Mouse (Mus musculus): ENCODE measurements at regions not wholly inside any gene's neighbourhood (a gene's known extent, or its start where the extent isn't known, plus 50 kb on each side); places are given as distances from the start of the nearest gene placed in this dataset.

GRCm38 (mm10) chr13:73099407-73099806 lies 160.9 kb upstream of the Irx4 start:
- intact Hi-C loops (cut with DNase I): no loop called here
- no peak for DNase-seq (ENCODE audit: extremely low spot score in 1 of 2, low spot score in 2 of 2)

- intact Hi-C loops (cut with DNase I): no loop called here
- DNase-seq (ENCODE audit: extremely low spot score in 1 of 2, low spot score in 2 of 2): no peak
These were observed 152.9 kb upstream of the Irx4 start for GRCm38 (mm10) chr13:73107250-73107993.

GRCm38 (mm10) chr13:73116822-73117632 lies 143.3 kb upstream of the Irx4 start:
- intact Hi-C loops (cut with DNase I): no loop called here
- DNase-seq (ENCODE audit: extremely low spot score in 1 of 2, low spot score in 2 of 2): no peak

GRCm38 (mm10) chr13:73117633-73118076 lies 142.6 kb upstream of the Irx4 start:
- DNase-seq (ENCODE audit: extremely low spot score in 1 of 2, low spot score in 2 of 2): no peak
- intact Hi-C loops (cut with DNase I): no loop called here

GRCm38 (mm10) chr13:73122945-73123344 lies 137.3 kb upstream of the Irx4 start:
- intact Hi-C loops (cut with DNase I): no loop called here
- DNase-seq (ENCODE audit: extremely low spot score in 1 of 2, low spot score in 2 of 2): no peak

- intact Hi-C loops (cut with DNase I): no loop called here
- DNase-seq (ENCODE audit: extremely low spot score in 1 of 2, low spot score in 2 of 2): no peak
These were observed 129.0 kb upstream of the Irx4 start for GRCm38 (mm10) chr13:73131270-73131669.

- DNase-seq (ENCODE audit: extremely low spot score in 1 of 2, low spot score in 2 of 2): no peak
- intact Hi-C loops (cut with DNase I): no loop called here
These were observed 127.5 kb upstream of the Irx4 start for GRCm38 (mm10) chr13:73132746-73133145.

GRCm38 (mm10) chr13:73134929-73135328 lies 125.3 kb upstream of the Irx4 start:
- intact Hi-C loops (cut with DNase I): no loop called here
- no peak for DNase-seq (ENCODE audit: extremely low spot score in 1 of 2, low spot score in 2 of 2)

GRCm38 (mm10) chr13:73141302-73141701 lies 119.0 kb upstream of the Irx4 start:
- no peak for DNase-seq (ENCODE audit: extremely low spot score in 1 of 2, low spot score in 2 of 2)

GRCm38 (mm10) chr13:73158016-73158415 lies 102.3 kb upstream of the Irx4 start:
- intact Hi-C loops (cut with DNase I): no loop called here
- no peak for DNase-seq (ENCODE audit: extremely low spot score in 1 of 2, low spot score in 2 of 2)

More at GRCm38 (mm10) chr13:73141302-73141701, 119.0 kb upstream of the Irx4 start:
- intact Hi-C loops (cut with DNase I): no loop called here

- intact Hi-C loops (cut with DNase I): no loop called here
- no peak for DNase-seq (ENCODE audit: extremely low spot score in 1 of 2, low spot score in 2 of 2)
These were observed 100.8 kb upstream of the Irx4 start for GRCm38 (mm10) chr13:73159454-73159853.

- DNase-seq (ENCODE audit: extremely low spot score in 1 of 2, low spot score in 2 of 2): no peak
- intact Hi-C loops (cut with DNase I): loop anchor here (10.0 kb wide), 1 partner anchor 235 kb away; no protein-coding TSS in a partner anchor
These were observed 100.4 kb upstream of the Irx4 start for GRCm38 (mm10) chr13:73159865-73160264.

- intact Hi-C loops (cut with DNase I): loop anchor here (10.0 kb wide), 1 partner anchor 235 kb away; no protein-coding TSS in a partner anchor
- peak; percentile 51 to 84 for DNase-seq (ENCODE audit: extremely low spot score in 1 of 2, low spot score in 2 of 2)
These were observed 100.0 kb upstream of the Irx4 start for GRCm38 (mm10) chr13:73160289-73160688.

- no peak for DNase-seq (ENCODE audit: extremely low spot score in 1 of 2, low spot score in 2 of 2)
- intact Hi-C loops (cut with DNase I): no loop called here
These were observed 90.0 kb upstream of the Irx4 start for GRCm38 (mm10) chr13:73170301-73170700.

- intact Hi-C loops (cut with DNase I): no loop called here
- no peak for DNase-seq (ENCODE audit: extremely low spot score in 1 of 2, low spot score in 2 of 2)
These were observed 52.3 kb upstream of the Irx4 start for GRCm38 (mm10) chr13:73207931-73208448.

Measured in left cerebral cortex, postnatal 10 days (tissue).